Mouse (Mus musculus) hindbrain, embryonic 13.5 days (tissue): Measurements from ENCODE around the gene Fat1. TPM values are rescaled to one million over a fixed set of nuclear protein-coding genes. Genes with fewer than 3 reads are reported as not detected.

Experiments
- ATAC-seq: fragments of 200-750 bp; cut with Nextera tagmentation; 2 replicates; pipeline ENCODE4 v1.8.0; 2017; ENCODE audit warnings: moderate TSS enrichment; ENCODE audit not compliant: low FRiP score
- H3K27ac ChIP-seq: fragments of 300-500 bp; sonication (generic); 2 replicates; pipeline ENCODE4 v1.5.1; 2015; ENCODE audit warnings: inconsistent platforms, mild to moderate bottlenecking, moderate library complexity
- H3K27me3 ChIP-seq: fragments of 300-500 bp; sonication (generic); 2 replicates; pipeline ENCODE4 v1.6.1; 2015; ENCODE audit warnings: mild to moderate bottlenecking, inconsistent platforms
- H3K36me3 ChIP-seq: fragments of 300-500 bp; sonication (generic); 2 replicates; pipeline ENCODE4 v1.6.1; 2015; ENCODE audit warnings: mild to moderate bottlenecking, inconsistent platforms
- H3K4me1 ChIP-seq: fragments of 300-500 bp; sonication (generic); replicated peaks from 2 replicates; pipeline ENCODE4 v1.6.1; 2015; ENCODE audit warnings: inconsistent platforms
- H3K4me2 ChIP-seq: fragments of 300-500 bp; sonication (generic); 2 replicates; pipeline ENCODE4 v1.6.1; 2015; ENCODE audit warnings: inconsistent platforms, mild to moderate bottlenecking, moderate library complexity
- H3K4me3 ChIP-seq: fragments of 300-500 bp; sonication (generic); 2 replicates; pipeline ENCODE4 v1.5.1; 2015; ENCODE audit warnings: mild to moderate bottlenecking, inconsistent platforms
- H3K9ac ChIP-seq: fragments of 300-500 bp; sonication (generic); 2 replicates; pipeline ENCODE4 v1.6.1; 2015; ENCODE audit warnings: mild to moderate bottlenecking, inconsistent platforms
- H3K9me3 ChIP-seq: fragments of 300-500 bp; sonication (generic); 2 replicates; pipeline ENCODE4 v1.6.1; 2016; ENCODE audit warnings: inconsistent platforms
- WGBS: fragments of 180-500 bp; shearing (Covaris S2); methylation state at CpG from one replicate; pipeline ENCODE4 v1.1.7; 2015; 5-methylcytosine and 5-hydroxymethylcytosine counted together
- polyA plus RNA-seq: library from polyadenylated mRNA; unstranded; fragments of >200 nt; fragmentation: Nextera tagmentation; extraction: Ambion mirVana; gene quantifications from 2 replicates; pipeline ENCODE4 v1.2.1, GENCODE M21; 2015

Fat1 gene
- polyA plus RNA-seq, 1 experiment from 2014 or later: 12.7 TPM

- no peak overlapping the region for H3K27ac ChIP-seq
- no peaks in the 10 kb centered on the region for H3K36me3 ChIP-seq
- H3K9ac ChIP-seq: no peak overlapping the region
- no peaks in the 10 kb centered on the region for H3K9me3 ChIP-seq
- H3K4me2 ChIP-seq: no peak overlapping the region
- no peak overlapping the region for H3K4me3 ChIP-seq
- peaks cover 38% of the 10 kb centered on the region for H3K4me1 ChIP-seq
- 30% methylated on average over 12 of the region's 12 CpGs for WGBS
- ATAC-seq: no peak
- no peaks in the 10 kb centered on the region for H3K27me3 ChIP-seq
These were observed 34.8 kb downstream of the Fat1 start for GRCm38 (mm10) chr8:44970093-44970492.

GRCm38 (mm10) chr8:44971346-44971745 is 36.1 kb downstream of the Fat1 start:
- Histone ChIP-seq H3K36me3 (no peaks in the 10 kb centered on the region), H3K27ac (no peak overlapping the region), H3K9ac (no peak overlapping the region), H3K4me2 (no peak overlapping the region), H3K4me1 (peaks cover 34% of the 10 kb centered on the region), H3K9me3 (no peaks in the 10 kb centered on the region), H3K4me3 (no peak overlapping the region), H3K27me3 (no peaks in the 10 kb centered on the region)
- no peak for ATAC-seq
- 7% methylated on average over 6 of the region's 6 CpGs for WGBS

GRCm38 (mm10) chr8:44971964-44972363 is 36.7 kb downstream of the Fat1 start:
- no peak overlapping the region for H3K9ac ChIP-seq
- no peak for ATAC-seq
- peaks cover 33% of the 10 kb centered on the region for H3K4me1 ChIP-seq
- no peak overlapping the region for H3K4me2 ChIP-seq
- no peaks in the 10 kb centered on the region for H3K27me3 ChIP-seq
- H3K36me3 ChIP-seq: no peaks in the 10 kb centered on the region
- no peaks in the 10 kb centered on the region for H3K9me3 ChIP-seq
- H3K4me3 ChIP-seq: no peak overlapping the region
- no peak overlapping the region for H3K27ac ChIP-seq
- 30% methylated on average over 5 of the region's 5 CpGs for WGBS

GRCm38 (mm10) chr8:44975113-44975512 is 39.9 kb downstream of the Fat1 start:
- 55% methylated on average over 9 of the region's 9 CpGs for WGBS
- no peak overlapping the region for H3K4me3 ChIP-seq
- no peaks in the 10 kb centered on the region for H3K36me3 ChIP-seq
- H3K9ac ChIP-seq: no peak overlapping the region
- ATAC-seq: no peak
- peaks cover 43% of the 10 kb centered on the region for H3K4me1 ChIP-seq
- H3K4me2 ChIP-seq: no peak overlapping the region
- no peak overlapping the region for H3K27ac ChIP-seq
- no peaks in the 10 kb centered on the region for H3K9me3 ChIP-seq
- H3K27me3 ChIP-seq: no peaks in the 10 kb centered on the region

GRCm38 (mm10) chr8:44975654-44976053 is 40.4 kb downstream of the Fat1 start:
- Histone ChIP-seq H3K4me3 (no peak overlapping the region), H3K36me3 (no peaks in the 10 kb centered on the region), H3K4me2 (no peak overlapping the region), H3K27me3 (no peaks in the 10 kb centered on the region), H3K27ac (no peak overlapping the region), H3K4me1 (peaks cover 38% of the 10 kb centered on the region), H3K9me3 (no peaks in the 10 kb centered on the region), H3K9ac (no peak overlapping the region)
- WGBS: 80% methylated on average over 4 of the region's 4 CpGs
- ATAC-seq: no peak

GRCm38 (mm10) chr8:44978622-44979021 is 43.4 kb downstream of the Fat1 start:
- ATAC-seq: no peak
- Histone ChIP-seq H3K36me3 (no peaks in the 10 kb centered on the region), H3K9ac (no peak overlapping the region), H3K27ac (no peak overlapping the region), H3K4me3 (no peak overlapping the region), H3K4me2 (no peak overlapping the region), H3K9me3 (no peaks in the 10 kb centered on the region), H3K4me1 (peaks cover 21% of the 10 kb centered on the region), H3K27me3 (no peaks in the 10 kb centered on the region)
- WGBS: 86% methylated on average over 9 of the region's 9 CpGs

- Histone ChIP-seq H3K4me1 (peaks cover 21% of the 10 kb centered on the region), H3K9me3 (no peaks in the 10 kb centered on the region), H3K36me3 (no peaks in the 10 kb centered on the region), H3K9ac (no peak overlapping the region), H3K4me2 (no peak overlapping the region), H3K4me3 (no peak overlapping the region), H3K27me3 (no peaks in the 10 kb centered on the region), H3K27ac (no peak overlapping the region)
- WGBS: 33% methylated on average over 6 of the region's 6 CpGs
- ATAC-seq: no peak
These were observed 44.0 kb downstream of the Fat1 start for GRCm38 (mm10) chr8:44979245-44979644.

- WGBS: 41% methylated on average over 12 of the region's 12 CpGs
- peaks cover 14% of the 10 kb centered on the region for H3K4me1 ChIP-seq
- H3K4me3 ChIP-seq: no peak overlapping the region
- no peak overlapping the region for H3K9ac ChIP-seq
- no peak overlapping the region for H3K4me2 ChIP-seq
- H3K27me3 ChIP-seq: no peaks in the 10 kb centered on the region
- no peaks in the 10 kb centered on the region for H3K36me3 ChIP-seq
- H3K9me3 ChIP-seq: no peaks in the 10 kb centered on the region
- H3K27ac ChIP-seq: peak overlapping the region; percentile 64; the same call in 1 of the 2 replicates
- ATAC-seq: peak; percentile 69
These were observed 44.8 kb downstream of the Fat1 start for GRCm38 (mm10) chr8:44980030-44980429.

GRCm38 (mm10) chr8:44985326-44986288 is 50.4 kb downstream of the Fat1 start:
- no peak overlapping the region for H3K9ac ChIP-seq
- H3K9me3 ChIP-seq: no peaks in the 10 kb centered on the region
- no peaks in the 10 kb centered on the region for H3K27me3 ChIP-seq
- H3K4me1 ChIP-seq: peaks cover 12% of the 10 kb centered on the region
- no peaks in the 10 kb centered on the region for H3K36me3 ChIP-seq
- ATAC-seq: peak; percentile 67; the same call in 1 of the 2 replicates
- 27% methylated on average over 10 of the region's 10 CpGs for WGBS
- no peak overlapping the region for H3K4me3 ChIP-seq
- 0 out of 2 replicates have a peak overlapping the region, but pooled peaks have one; percentile 26 for H3K27ac ChIP-seq
- H3K4me2 ChIP-seq: no peak overlapping the region

- H3K9me3 ChIP-seq: no peaks in the 10 kb centered on the region
- H3K36me3 ChIP-seq: no peaks in the 10 kb centered on the region
- H3K4me2 ChIP-seq: no peak overlapping the region
- peaks cover 40% of the 10 kb centered on the region for H3K4me1 ChIP-seq
- no peak overlapping the region for H3K4me3 ChIP-seq
- no peak for ATAC-seq
- H3K27me3 ChIP-seq: no peaks in the 10 kb centered on the region
- no peak overlapping the region for H3K9ac ChIP-seq
- no peak overlapping the region for H3K27ac ChIP-seq
- WGBS: 37% methylated on average over 21 of the region's 21 CpGs
These were observed 56.6 kb downstream of the Fat1 start for GRCm38 (mm10) chr8:44991700-44992487.

GRCm38 (mm10) chr8:44992664-44993063 is 57.4 kb downstream of the Fat1 start:
- Histone ChIP-seq H3K4me3 (no peak overlapping the region), H3K9me3 (no peaks in the 10 kb centered on the region), H3K4me2 (no peak overlapping the region), H3K27ac (no peak overlapping the region), H3K4me1 (peaks cover 44% of the 10 kb centered on the region), H3K9ac (no peak overlapping the region), H3K27me3 (no peaks in the 10 kb centered on the region), H3K36me3 (no peaks in the 10 kb centered on the region)
- 62% methylated on average over 6 of the region's 6 CpGs for WGBS
- ATAC-seq: no peak

- no peak overlapping the region for H3K4me2 ChIP-seq
- H3K4me1 ChIP-seq: peaks cover 51% of the 10 kb centered on the region
- no peak overlapping the region for H3K27ac ChIP-seq
- 54% methylated on average over 4 of the region's 4 CpGs for WGBS
- H3K4me3 ChIP-seq: no peak overlapping the region
- no peaks in the 10 kb centered on the region for H3K9me3 ChIP-seq
- no peaks in the 10 kb centered on the region for H3K27me3 ChIP-seq
- H3K9ac ChIP-seq: no peak overlapping the region
- no peaks in the 10 kb centered on the region for H3K36me3 ChIP-seq
- ATAC-seq: no peak
These were observed 58.1 kb downstream of the Fat1 start for GRCm38 (mm10) chr8:44993376-44993775.
